In genomic region chr1:181230731-181231148, GRCm38 (mm10) we compare ENCODE assay signal across 8 mouse cellular contexts. TPM values are rescaled to one million over a fixed set of nuclear protein-coding genes. Genes with fewer than 3 reads are reported as not detected.
DNase-seq lines count a peak whose midpoint lies in the region; ATAC-seq and TF ChIP-seq lines count a peak whose summit lies in the region.

No protein-coding gene starts in this region.

- TF ChIP-seq CTCF in bone marrow, adult 2 months (IDR thresholded peaks at IDR 0.05; ENCODE audit: control insufficient read depth, insufficient read depth, low read length) = no peak
- TF ChIP-seq CTCF in midbrain, postnatal 0 days (IDR thresholded peaks at IDR 0.05) = no peak

- H3K4me1 ChIP-seq in kidney, embryonic 15.5 days = peaks cover 41% of the 10 kb centered on the region
- H3K4me1 ChIP-seq in bone marrow, adult 2 months (ENCODE audit: control insufficient read depth, insufficient read depth, low read length) = peaks cover 20% of the 10 kb centered on the region
- H3K4me1 ChIP-seq in midbrain, postnatal 0 days (ENCODE audit: insufficient read depth, low read length) = 0 out of 2 replicates have a peak, but pooled peaks cover 2% of the 10 kb centered on the region

- 0 out of 2 replicates have a peak overlapping the region, but pooled peaks have one; percentile 9 for H3K27ac ChIP-seq in kidney, embryonic 15.5 days
- peak overlapping the region; percentile 73 for H3K27ac ChIP-seq in bone marrow, adult 2 months (ENCODE audit: control insufficient read depth, insufficient read depth, low read depth, low read length, poor library complexity)
- H3K27ac ChIP-seq in midbrain, postnatal 0 days (ENCODE audit: low read depth, low read length) = no peak overlapping the region

- no peak overlapping the region for H3K4me2 ChIP-seq in kidney, embryonic 15.5 days
- no peak overlapping the region for H3K4me2 ChIP-seq in midbrain, postnatal 0 days (ENCODE audit: low read depth, low read length, poor library complexity, severe bottlenecking)

- DNase-seq in kidney, adult 11 months = no peak
- DNase-seq in liver = peak; percentile 76
- peak; percentile 78 to 80 for DNase-seq in spleen, postnatal 36 days (ENCODE audit: low spot score in 2 of 2)
- DNase-seq in c-Kit-positive CD71-positive TER-119-positive erythroid progenitor cells, embryonic 14.5 days (ENCODE audit: low spot score) = no peak
- no peak for DNase-seq in cerebellum, adult 11 months
- DNase-seq in midbrain, postnatal 0 days (ENCODE audit: low spot score) = no peak

- no peaks in the 10 kb centered on the region for H3K27me3 ChIP-seq in kidney, embryonic 15.5 days
- H3K27me3 ChIP-seq in midbrain, postnatal 0 days (ENCODE audit: insufficient read depth, low read length) = no peaks in the 10 kb centered on the region

- 16% methylated on average over 10 of the region's 10 CpGs for WGBS in kidney, embryonic 15.5 days
- WGBS in bone marrow, adult 2 months = 14% methylated on average over 10 of the region's 10 CpGs
- WGBS in midbrain, postnatal 0 days = 48% methylated on average over 10 of the region's 10 CpGs

- ATAC-seq in kidney, embryonic 15.5 days (replicated peaks; ENCODE audit: low FRiP score) = no peak
- ATAC-seq in midbrain, postnatal 0 days (ENCODE audit: low FRiP score) = no peak

- H3K9ac ChIP-seq in kidney, embryonic 15.5 days = no peak overlapping the region
- H3K9ac ChIP-seq in midbrain, postnatal 0 days (replicated peaks; ENCODE audit: low read length, poor library complexity, severe bottlenecking) = no peak overlapping the region

- H3K4me3 ChIP-seq in kidney, embryonic 15.5 days (replicated peaks) = no peak overlapping the region
- H3K4me3 ChIP-seq in bone marrow, adult 2 months (replicated peaks; ENCODE audit: control insufficient read depth, low read depth, low read length) = no peak overlapping the region
- no peak overlapping the region for H3K4me3 ChIP-seq in midbrain, postnatal 0 days (ENCODE audit: low read depth, low read length)

- H3K9me3 ChIP-seq in kidney, embryonic 15.5 days (replicated peaks) = no peaks in the 10 kb centered on the region
- no peaks in the 10 kb centered on the region for H3K9me3 ChIP-seq in midbrain, postnatal 0 days (ENCODE audit: low read length)

- no peaks in the 10 kb centered on the region for H3K36me3 ChIP-seq in kidney, embryonic 15.5 days
- H3K36me3 ChIP-seq in midbrain, postnatal 0 days (ENCODE audit: insufficient read depth, low read length) = no peaks in the 10 kb centered on the region

- peak; percentile 51; the same call in 1 of the 2 replicates for TF ChIP-seq POLR2A in bone marrow, adult 2 months (IDR thresholded peaks at IDR 0.05; ENCODE audit: borderline replicate concordance, control insufficient read depth, low read depth, low read length)

RNA-seq across cellular contexts. Expression of gene Wdr26, which starts 18.9 kb away (rescaled TPM):
- 36.2 and 38.7 TPM in 2 replicates for polyA plus RNA-seq in kidney, embryonic 15.5 days (2015; fragmentation: Nextera tagmentation; extraction: Ambion mirVana)
- polyA plus RNA-seq in bone marrow, adult 2 months (2011; ENCODE audit: insufficient read depth, insufficient read length, low replicate concordance, missing spikeins) = 88.4 and 115 TPM in 2 replicates
- total RNA-seq in midbrain, postnatal 0 days (2014; rRNA removed) = 49.6 and 66.9 TPM in 2 replicates
- 31.4 and 44.1 TPM in 2 replicates for polyA plus RNA-seq in midbrain, postnatal 0 days (2015; fragmentation: Nextera tagmentation; extraction: Ambion mirVana)

Comparison
In these comparisons a context has a peak if more than half of its experiments do, and no peak if none do; other contexts are left out.
1. DNase-seq: peak in liver (single experiment) and spleen, postnatal 36 days (2 of 2); none in kidney, adult 11 months (single experiment), c-Kit-positive CD71-positive TER-119-positive erythroid progenitor cells, embryonic 14.5 days (single experiment), cerebellum, adult 11 months (single experiment) and midbrain, postnatal 0 days (single experiment).